ENCODE assay signal across 8 mouse cellular contexts in the genomic region with DNA sequence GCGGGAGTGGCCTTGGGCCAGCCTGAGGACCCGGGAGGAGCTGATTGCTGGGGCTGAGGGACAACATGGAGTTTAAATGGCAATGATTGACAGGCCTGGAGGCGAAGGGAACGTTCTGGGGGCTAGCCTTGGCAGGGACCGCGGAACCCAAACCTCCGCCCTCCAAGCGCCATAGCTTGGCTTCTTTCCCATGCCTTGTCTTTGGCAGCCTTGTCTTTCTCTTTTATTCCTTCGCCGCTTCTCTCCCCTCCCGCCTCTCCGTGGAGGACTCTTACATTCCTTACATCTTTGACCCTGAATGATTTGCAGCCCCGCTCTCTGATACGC. TPM values are rescaled to one million over a fixed set of nuclear protein-coding genes. Genes with fewer than 3 reads are reported as not detected.
A peak's percentile ranks its signal among the peaks of the same experiment; 100 is the strongest.
DNase-seq lines count a peak whose midpoint lies in the region; ATAC-seq and TF ChIP-seq lines count a peak whose summit lies in the region.

No protein-coding gene starts in this region.

- no peaks in the 10 kb centered on the region for H3K27me3 ChIP-seq in C2C12 (ENCODE audit: control insufficient read depth, insufficient read depth, insufficient read length)
- no peaks in the 10 kb centered on the region for H3K27me3 ChIP-seq in liver, embryonic 13.5 days
- no peaks in the 10 kb centered on the region for H3K27me3 ChIP-seq in neural tube, embryonic 15.5 days (replicated peaks)

- H3K36me3 ChIP-seq in C2C12 (ENCODE audit: control insufficient read depth, insufficient read depth) = peaks cover 44% of the 10 kb centered on the region
- peaks cover 30% of the 10 kb centered on the region for H3K36me3 ChIP-seq in liver, embryonic 13.5 days
- peaks cover 28% of the 10 kb centered on the region for H3K36me3 ChIP-seq in neural tube, embryonic 15.5 days

- WGBS in liver, embryonic 13.5 days (ENCODE audit: insufficient replicate concordance) = under 1% methylated on average over 14 of the region's 14 CpGs
- 1% methylated on average over 14 of the region's 14 CpGs for WGBS in neural tube, embryonic 15.5 days

- ATAC-seq in liver, embryonic 13.5 days (ENCODE audit: low read depth) = no peak
- ATAC-seq in neural tube, embryonic 15.5 days (ENCODE audit: low FRiP score) = no peak

- H3K9me3 ChIP-seq in liver, embryonic 13.5 days (replicated peaks) = no peaks in the 10 kb centered on the region
- H3K9me3 ChIP-seq in neural tube, embryonic 15.5 days (replicated peaks) = no peaks in the 10 kb centered on the region

- peak overlapping the region; percentile 88 for H3K9ac ChIP-seq in liver, embryonic 13.5 days
- H3K9ac ChIP-seq in neural tube, embryonic 15.5 days (replicated peaks) = peak overlapping the region; percentile 95

- peak overlapping the region; percentile 81 for H3ac ChIP-seq in C2C12 (ENCODE audit: control insufficient read depth, insufficient read length, low read depth)

- H3K79me2 ChIP-seq in C2C12 (ENCODE audit: control insufficient read depth, insufficient read depth) = peaks cover 74% of the 10 kb centered on the region

- peak overlapping the region; percentile 92 for H3K27ac ChIP-seq in gastrocnemius, adult 2 months
- peak overlapping the region; percentile 80 for H3K27ac ChIP-seq in liver, embryonic 13.5 days
- peak overlapping the region; percentile 98 for H3K27ac ChIP-seq in neural tube, embryonic 15.5 days (replicated peaks)

- no peak for DNase-seq in gastrocnemius, adult 2 months
- DNase-seq in gastrocnemius, postnatal 10 days = no peak
- peak; percentile 48 for DNase-seq in cerebellum, adult 8-10 months
- DNase-seq in heart, postnatal 4 days = peak; percentile 59
- no peak for DNase-seq in liver, embryonic 13.5 days
- DNase-seq in ovary, adult 18-20 months (ENCODE audit: low spot score) = no peak

- H3K79me3 ChIP-seq in C2C12 (ENCODE audit: low read depth) = peaks cover 46% of the 10 kb centered on the region

- H3K4me1 ChIP-seq in liver, embryonic 13.5 days (replicated peaks) = peaks cover 65% of the 10 kb centered on the region
- H3K4me1 ChIP-seq in neural tube, embryonic 15.5 days = peaks cover 53% of the 10 kb centered on the region

- peak overlapping the region; percentile 70 for H3K4me3 ChIP-seq in gastrocnemius, adult 2 months
- H3K4me3 ChIP-seq in C2C12 (ENCODE audit: insufficient read depth, poor library complexity, severe bottlenecking) = peak overlapping the region; percentile 98
- peak overlapping the region; percentile 84 for H3K4me3 ChIP-seq in liver, embryonic 13.5 days (replicated peaks)
- H3K4me3 ChIP-seq in neural tube, embryonic 15.5 days (replicated peaks) = peak overlapping the region; percentile 97

- H3K4me2 ChIP-seq in liver, embryonic 13.5 days = peak overlapping the region; percentile 87
- H3K4me2 ChIP-seq in neural tube, embryonic 15.5 days = peak overlapping the region; percentile 97

- TF ChIP-seq CTCF in gastrocnemius, adult 2 months (IDR thresholded peaks at IDR 0.05) = no peak
- TF ChIP-seq CTCF in C2C12 (IDR thresholded peaks at IDR 0.05; ENCODE audit: control insufficient read depth, insufficient read depth, insufficient read length) = no peak

- intact Hi-C loops in gastrocnemius, adult 2 months (cut with DNase I) = no loop called here

TF ChIP-seq in C2C12, 6 proteins besides CTCF, POLR2A, EP300 and RAD21:
- TF ChIP-seq FOSL1 (IDR thresholded peaks at IDR 0.05; ENCODE audit: insufficient read depth, low read length, poor library complexity, severe bottlenecking) (no peak), CEBPB (IDR thresholded peaks at IDR 0.05; ENCODE audit: low read depth) (no peak), MAX (IDR thresholded peaks at IDR 0.05) (no peak), MYOD1 (IDR thresholded peaks at IDR 0.05; ENCODE audit: control insufficient read depth, insufficient read length, low read depth) (no peak), MYOG (IDR thresholded peaks at IDR 0.05; ENCODE audit: control insufficient read depth, extremely low read depth, insufficient read length) (no peak)

RNA-seq across cellular contexts. Expression of gene Rnf41, which starts 0.6 kb away (rescaled TPM):
- 10 to 100 TPM; 13.3 to 13.4 TPM for total RNA-seq in gastrocnemius, adult 2 months (2021)
- 10 to 100 TPM; 16.4 to 19.1 TPM for total RNA-seq in gastrocnemius, postnatal 10 days (2021)
- 34.0 TPM for polyA plus RNA-seq in C2C12 (2012; fragmentation: generic; extraction: Trizol)
- 10 to 100 TPM; 25.0 to 27.0 TPM for total RNA-seq in heart, postnatal 4 days (2021)
- 9.0 and 10.7 TPM in 2 replicates for polyA plus RNA-seq in liver, embryonic 13.5 days (2015; fragmentation: Nextera tagmentation; extraction: Ambion mirVana)
- polyA plus RNA-seq in neural tube, embryonic 15.5 days (2015; fragmentation: Nextera tagmentation; extraction: Ambion mirVana) = 78.3 and 80.5 TPM in 2 replicates

RNA-seq across cellular contexts. Expression of gene Nabp2, which starts 0.7 kb away (rescaled TPM):
- 10 to 100 TPM; 56.7 to 59.0 TPM for total RNA-seq in gastrocnemius, adult 2 months (2021)
- 10 to 100 TPM; 50.7 to 51.3 TPM for total RNA-seq in gastrocnemius, postnatal 10 days (2021)
- 93.0 TPM for polyA plus RNA-seq in C2C12 (2012; fragmentation: generic; extraction: Trizol)
- total RNA-seq in heart, postnatal 4 days (2021) = 10 to 100 TPM; 44.1 to 47.1 TPM
- polyA plus RNA-seq in liver, embryonic 13.5 days (2015; fragmentation: Nextera tagmentation; extraction: Ambion mirVana) = 57.3 and 64.4 TPM in 2 replicates
- polyA plus RNA-seq in neural tube, embryonic 15.5 days (2015; fragmentation: Nextera tagmentation; extraction: Ambion mirVana) = 128 and 133 TPM in 2 replicates

RNA-seq across cellular contexts. Expression of gene Slc39a5, which starts 11.0 kb away (rescaled TPM):
- not detected for total RNA-seq in gastrocnemius, adult 2 months (2021)
- not detected for total RNA-seq in gastrocnemius, postnatal 10 days (2021)
- not detected for polyA plus RNA-seq in C2C12 (2012; fragmentation: generic; extraction: Trizol)
- total RNA-seq in heart, postnatal 4 days (2021) = not detected
- 30.5 and 32.8 TPM in 2 replicates for polyA plus RNA-seq in liver, embryonic 13.5 days (2015; fragmentation: Nextera tagmentation; extraction: Ambion mirVana)
- 0.68 and 4.4 TPM in 2 replicates for polyA plus RNA-seq in neural tube, embryonic 15.5 days (2015; fragmentation: Nextera tagmentation; extraction: Ambion mirVana)

RNA-seq across cellular contexts. Expression of gene Ankrd52, which starts 35.1 kb away (rescaled TPM):
- total RNA-seq in gastrocnemius, adult 2 months (2021) = 10 to 100 TPM; 46.7 to 58.9 TPM
- total RNA-seq in gastrocnemius, postnatal 10 days (2021) = 10 to 100 TPM; 47.3 to 50.9 TPM
- polyA plus RNA-seq in C2C12 (2012; fragmentation: generic; extraction: Trizol) = 35.9 TPM
- total RNA-seq in heart, postnatal 4 days (2021) = 10 to 100 TPM; 44.4 to 44.9 TPM
- 5.0 and 5.1 TPM in 2 replicates for polyA plus RNA-seq in liver, embryonic 13.5 days (2015; fragmentation: Nextera tagmentation; extraction: Ambion mirVana)
- polyA plus RNA-seq in neural tube, embryonic 15.5 days (2015; fragmentation: Nextera tagmentation; extraction: Ambion mirVana) = 11.2 and 13.1 TPM in 2 replicates

RNA-seq across cellular contexts. Expression of gene Coq10a, which starts 43.2 kb away (rescaled TPM):
- total RNA-seq in gastrocnemius, adult 2 months (2021) = 100 to 1,000 TPM; 447 to 542 TPM
- 100 to 1,000 TPM; 170 to 198 TPM for total RNA-seq in gastrocnemius, postnatal 10 days (2021)
- polyA plus RNA-seq in C2C12 (2012; fragmentation: generic; extraction: Trizol) = 13.7 TPM
- 10 to 100 TPM; 82.0 to 85.7 TPM for total RNA-seq in heart, postnatal 4 days (2021)
- 4.6 and 4.8 TPM in 2 replicates for polyA plus RNA-seq in liver, embryonic 13.5 days (2015; fragmentation: Nextera tagmentation; extraction: Ambion mirVana)
- polyA plus RNA-seq in neural tube, embryonic 15.5 days (2015; fragmentation: Nextera tagmentation; extraction: Ambion mirVana) = 34.6 and 40.8 TPM in 2 replicates

Comparison
In these comparisons a context has a peak if more than half of its experiments do, and no peak if none do; other contexts are left out.
1. DNase-seq: peak in cerebellum, adult 8-10 months (single experiment) and heart, postnatal 4 days (single experiment); none in gastrocnemius, adult 2 months (single experiment), gastrocnemius, postnatal 10 days (single experiment), liver, embryonic 13.5 days (single experiment) and ovary, adult 18-20 months (single experiment).
2. Peak in every context shown above with its lines, with median percentiles within 50 percentile points of each other: H3K27ac ChIP-seq and H3K4me3 ChIP-seq.